Mouse (Mus musculus) 3T3-L1 (cell line): Measurements from ENCODE around the gene Tmem182.

Source experiments
- DNase-seq: peaks from one replicate; pipeline ENCODE4 v3.0.0-alpha.2; 2015; ENCODE audit warnings: low read depth, low spot score

Tmem182 gene

GRCm38 (mm10) chr1:40805351-40805750 lies at the start of gene Tmem182:
TSS of gene Tmem182 (plus strand) at chr1:40805601.
- DNase-seq, result no peak

- DNase-seq, result no peak
Measured at GRCm38 (mm10) chr1:40759751-40760445, 45.5 kb upstream of the Tmem182 start.

- DNase-seq, result peak; percentile 13
Measured at GRCm38 (mm10) chr1:40764042-40764441, 41.4 kb upstream of the Tmem182 start.

- DNase-seq, result no peak
Measured at GRCm38 (mm10) chr1:40764701-40765275, 40.6 kb upstream of the Tmem182 start.

- no peak for DNase-seq
Measured at GRCm38 (mm10) chr1:40765521-40765920, 39.9 kb upstream of the Tmem182 start.

GRCm38 (mm10) chr1:40767588-40767987 lies 37.8 kb upstream of the Tmem182 start:
- no peak for DNase-seq

GRCm38 (mm10) chr1:40768606-40769005 lies 36.8 kb upstream of the Tmem182 start:
- DNase-seq, result peak; percentile 40

- DNase-seq, result no peak
Measured at GRCm38 (mm10) chr1:40769331-40769894, 36.0 kb upstream of the Tmem182 start.

- no peak for DNase-seq
Measured at GRCm38 (mm10) chr1:40771196-40771970, 34.0 kb upstream of the Tmem182 start.

- DNase-seq, result peak; percentile 53
Measured at GRCm38 (mm10) chr1:40773234-40773633, 32.2 kb upstream of the Tmem182 start.

- DNase-seq, result no peak
Measured at GRCm38 (mm10) chr1:40774040-40774439, 31.4 kb upstream of the Tmem182 start.

GRCm38 (mm10) chr1:40776102-40776501 lies 29.3 kb upstream of the Tmem182 start:
- DNase-seq, result no peak

- DNase-seq, result no peak
Measured at GRCm38 (mm10) chr1:40776763-40777162, 28.6 kb upstream of the Tmem182 start.

GRCm38 (mm10) chr1:40783450-40783849 lies 22.0 kb upstream of the Tmem182 start:
- no peak for DNase-seq

GRCm38 (mm10) chr1:40784306-40784705 lies 21.1 kb upstream of the Tmem182 start:
- no peak for DNase-seq

GRCm38 (mm10) chr1:40785876-40786445 lies 19.4 kb upstream of the Tmem182 start:
- no peak for DNase-seq

- no peak for DNase-seq
Measured at GRCm38 (mm10) chr1:40788956-40789355, 16.4 kb upstream of the Tmem182 start.

GRCm38 (mm10) chr1:40789666-40790233 lies 15.7 kb upstream of the Tmem182 start:
- DNase-seq, result peak; percentile 38

GRCm38 (mm10) chr1:40790324-40791141 lies 14.9 kb upstream of the Tmem182 start, which contains the start of gene Mfsd9:
TSS of gene Mfsd9 (minus strand) at chr1:40790687.
- DNase-seq, result peak; percentile 83

- DNase-seq, result no peak
Measured at GRCm38 (mm10) chr1:40795508-40795907, 9.9 kb upstream of the Tmem182 start.

GRCm38 (mm10) chr1:40797348-40797747 lies 8.1 kb upstream of the Tmem182 start:
- DNase-seq, result peak; percentile 83
